Mouse (Mus musculus) ES-Bruce4 (cell line): ENCODE results near the gene Rara.

ENCODE experiments used
- CTCF ChIP-seq: IDR thresholded peaks from one replicate; pipeline ENCODE4 v1.8.1; 2011; ENCODE audit warnings: low read depth, low read length
- POLR2A ChIP-seq: IDR thresholded peaks from one replicate; pipeline ENCODE4 v1.8.1; 2011; ENCODE audit warnings: low read length; ENCODE audit not compliant: insufficient read depth

DNA sequence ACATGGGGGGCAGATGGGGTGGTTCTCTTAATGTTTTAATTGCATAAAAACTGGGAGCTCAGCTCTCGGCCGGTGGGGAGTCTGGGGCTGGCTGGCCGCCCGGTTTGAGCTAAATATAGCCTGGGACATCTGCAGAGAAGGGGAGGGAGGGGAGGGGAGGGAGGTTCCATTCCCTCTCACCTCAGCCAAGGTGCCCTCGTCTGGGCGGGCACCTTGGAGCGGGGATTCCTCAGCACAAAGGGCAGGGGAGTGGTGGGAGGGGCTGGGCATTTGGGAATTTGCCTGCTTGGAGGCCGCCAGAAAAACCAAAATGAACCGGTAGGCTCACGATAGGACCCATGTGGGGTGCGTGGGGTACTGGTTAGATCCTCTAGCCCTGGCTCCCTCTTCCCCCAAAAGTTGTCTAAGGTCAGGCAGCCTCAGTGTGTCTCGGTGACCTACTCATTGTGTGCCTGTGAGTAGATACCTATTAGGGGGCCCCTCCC, 13.8 kb downstream of the Rara start:
- TF ChIP-seq CTCF (no peak), POLR2A (no peak)
